In the genomic region with DNA sequence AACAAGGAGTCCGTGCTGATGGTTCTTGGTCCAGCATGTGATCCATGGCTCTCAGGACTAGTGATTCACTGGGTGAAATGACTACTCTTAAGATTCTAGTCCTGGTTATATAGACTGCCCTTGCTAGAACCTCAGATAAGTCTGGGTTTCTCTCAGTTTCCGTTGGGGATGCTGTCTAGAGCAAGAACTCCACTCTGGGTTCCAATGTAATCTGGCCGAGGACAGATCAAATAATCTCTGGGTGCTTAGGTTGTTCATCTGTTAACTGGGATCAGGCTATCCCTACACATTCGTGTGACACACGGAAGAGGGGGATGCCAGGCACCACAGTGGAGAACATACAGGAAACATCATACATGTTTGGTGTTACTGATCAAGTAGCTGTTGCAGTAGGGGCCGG, we compare ENCODE assay signal across 25 mouse cellular contexts. TPM values are rescaled to one million over a fixed set of nuclear protein-coding genes. Genes with fewer than 3 reads are reported as not detected.
DNase-seq lines count a peak whose midpoint lies in the region; ATAC-seq lines count a peak whose summit lies in the region.
"Had no signal": no experiment of that assay in that cellular context is flagged by ENCODE, and none has a peak within 500 bp of the region (broad histone marks: within the 10 kb centered on the region; RNA-seq: fewer than 3 reads in every experiment).

No protein-coding gene starts in this region.

- no peak overlapping the region for H3K27ac ChIP-seq in hindbrain, embryonic 11.5 days (ENCODE audit: low read depth, low read length)
- H3K27ac ChIP-seq in hindbrain, embryonic 14.5 days = no peak overlapping the region
- no peak overlapping the region for H3K27ac ChIP-seq in midbrain, embryonic 11.5 days (ENCODE audit: low read depth, low read length)
- no peak overlapping the region for H3K27ac ChIP-seq in midbrain, embryonic 15.5 days
- H3K27ac ChIP-seq in embryonic facial prominence, embryonic 12.5 days = no peak overlapping the region
- H3K27ac ChIP-seq: embryonic facial prominence, embryonic 13.5 days; embryonic facial prominence, embryonic 15.5 days; forebrain, embryonic 10.5 days; forebrain, embryonic 12.5 days had no signal

- no peaks in the 10 kb centered on the region for H3K9me3 ChIP-seq in hindbrain, embryonic 11.5 days (ENCODE audit: control insufficient read depth, low read length)
- H3K9me3 ChIP-seq in hindbrain, embryonic 14.5 days (ENCODE audit: control insufficient read depth, low read length) = no peaks in the 10 kb centered on the region
- H3K9me3 ChIP-seq in midbrain, embryonic 11.5 days (ENCODE audit: control insufficient read depth, low read length) = no peaks in the 10 kb centered on the region
- no peaks in the 10 kb centered on the region for H3K9me3 ChIP-seq in midbrain, embryonic 15.5 days
- no peaks in the 10 kb centered on the region for H3K9me3 ChIP-seq in embryonic facial prominence, embryonic 12.5 days
- H3K9me3 ChIP-seq: embryonic facial prominence, embryonic 13.5 days; embryonic facial prominence, embryonic 15.5 days; forebrain, embryonic 10.5 days; forebrain, embryonic 12.5 days had no signal

- H3K4me2 ChIP-seq in hindbrain, embryonic 11.5 days (replicated peaks; ENCODE audit: low read depth, low read length) = no peak overlapping the region
- no peak overlapping the region for H3K4me2 ChIP-seq in hindbrain, embryonic 14.5 days (replicated peaks)
- H3K4me2 ChIP-seq in midbrain, embryonic 11.5 days = no peak overlapping the region
- no peak overlapping the region for H3K4me2 ChIP-seq in midbrain, embryonic 15.5 days
- H3K4me2 ChIP-seq in embryonic facial prominence, embryonic 12.5 days (replicated peaks) = peak overlapping the region; percentile 14
- H3K4me2 ChIP-seq: forebrain, embryonic 12.5 days had no signal

- DNase-seq in hindbrain, embryonic 11.5 days (ENCODE audit: low spot score) = peak; percentile 46
- DNase-seq in hindbrain, embryonic 14.5 days (ENCODE audit: low spot score) = no peak
- DNase-seq in midbrain, embryonic 11.5 days (ENCODE audit: low spot score, missing footprints) = peak; percentile 92
- peak; percentile 11 for DNase-seq in testis, postnatal 10 days (ENCODE audit: low spot score)
- DNase-seq in testis, postnatal 14 days (ENCODE audit: low spot score) = no peak
- no peak for DNase-seq in right cerebral cortex, postnatal 36 days (ENCODE audit: low spot score in 2 of 2)
- DNase-seq: adrenal gland, adult 2 months; adrenal gland, postnatal 10 days; adrenal gland, postnatal 25 days; cerebellum, adult 11 months; cerebellum, adult 18-20 months; cerebellum, adult 8-10 months; cerebellum, adult 9-11 months; cerebellum, postnatal 14 days; cerebellum, postnatal 36 days; embryo, embryonic 11 days had no signal

- no peaks in the 10 kb centered on the region for H3K36me3 ChIP-seq in hindbrain, embryonic 11.5 days (ENCODE audit: control insufficient read depth, insufficient read depth, low read length)
- H3K36me3 ChIP-seq in hindbrain, embryonic 14.5 days (replicated peaks; ENCODE audit: control insufficient read depth, insufficient read depth) = no peaks in the 10 kb centered on the region
- H3K36me3 ChIP-seq in midbrain, embryonic 11.5 days (ENCODE audit: control insufficient read depth, insufficient read depth, low read length) = no peaks in the 10 kb centered on the region
- no peaks in the 10 kb centered on the region for H3K36me3 ChIP-seq in midbrain, embryonic 15.5 days (replicated peaks)
- no peaks in the 10 kb centered on the region for H3K36me3 ChIP-seq in embryonic facial prominence, embryonic 12.5 days
- H3K36me3 ChIP-seq: embryonic facial prominence, embryonic 13.5 days; embryonic facial prominence, embryonic 15.5 days; forebrain, embryonic 10.5 days; forebrain, embryonic 12.5 days had no signal

- peaks cover 14% of the 10 kb centered on the region for H3K4me1 ChIP-seq in hindbrain, embryonic 11.5 days (replicated peaks; ENCODE audit: control insufficient read depth, insufficient read depth, low read length)
- peaks cover 8% of the 10 kb centered on the region; the same call in 1 of the 2 replicates for H3K4me1 ChIP-seq in hindbrain, embryonic 14.5 days (replicated peaks; ENCODE audit: control insufficient read depth, insufficient read depth, low read length)
- peaks cover 30% of the 10 kb centered on the region for H3K4me1 ChIP-seq in midbrain, embryonic 11.5 days (ENCODE audit: control insufficient read depth, insufficient read depth, low read length)
- H3K4me1 ChIP-seq in midbrain, embryonic 15.5 days = peaks cover 31% of the 10 kb centered on the region
- peaks cover 46% of the 10 kb centered on the region for H3K4me1 ChIP-seq in embryonic facial prominence, embryonic 12.5 days

- no peak overlapping the region for H3K9ac ChIP-seq in hindbrain, embryonic 11.5 days (ENCODE audit: low read depth, low read length)
- no peak overlapping the region for H3K9ac ChIP-seq in hindbrain, embryonic 14.5 days
- H3K9ac ChIP-seq in midbrain, embryonic 11.5 days (ENCODE audit: low read length) = no peak overlapping the region
- H3K9ac ChIP-seq in midbrain, embryonic 15.5 days = no peak overlapping the region
- no peak overlapping the region for H3K9ac ChIP-seq in embryonic facial prominence, embryonic 12.5 days
- H3K9ac ChIP-seq: embryonic facial prominence, embryonic 13.5 days; embryonic facial prominence, embryonic 15.5 days; forebrain, embryonic 12.5 days had no signal

- H3K27me3 ChIP-seq in hindbrain, embryonic 11.5 days (ENCODE audit: control insufficient read depth, insufficient read depth, low read length) = peaks cover 83% of the 10 kb centered on the region
- peaks cover 98% of the 10 kb centered on the region for H3K27me3 ChIP-seq in hindbrain, embryonic 14.5 days (ENCODE audit: control insufficient read depth, insufficient read depth, low read length)
- peaks cover 94% of the 10 kb centered on the region for H3K27me3 ChIP-seq in midbrain, embryonic 11.5 days (ENCODE audit: control insufficient read depth, insufficient read depth, low read length)
- peaks cover 82% of the 10 kb centered on the region for H3K27me3 ChIP-seq in midbrain, embryonic 15.5 days (replicated peaks)
- peaks cover 41% of the 10 kb centered on the region for H3K27me3 ChIP-seq in embryonic facial prominence, embryonic 12.5 days

- H3K4me3 ChIP-seq in hindbrain, embryonic 11.5 days (ENCODE audit: low read depth, low read length) = no peak overlapping the region
- no peak overlapping the region for H3K4me3 ChIP-seq in hindbrain, embryonic 14.5 days (replicated peaks; ENCODE audit: low read length)
- no peak overlapping the region for H3K4me3 ChIP-seq in midbrain, embryonic 11.5 days (ENCODE audit: low read depth, low read length)
- no peak overlapping the region for H3K4me3 ChIP-seq in midbrain, embryonic 15.5 days
- H3K4me3 ChIP-seq in embryonic facial prominence, embryonic 12.5 days = no peak overlapping the region
- H3K4me3 ChIP-seq: embryonic facial prominence, embryonic 15.5 days; erythroblast, embryonic 14.5 days had no signal

- 5% methylated on average over 6 of the region's 6 CpGs for WGBS in hindbrain, embryonic 11.5 days
- WGBS in hindbrain, embryonic 14.5 days = 6% methylated on average over 6 of the region's 6 CpGs
- 8% methylated on average over 6 of the region's 6 CpGs for WGBS in midbrain, embryonic 11.5 days
- WGBS in midbrain, embryonic 15.5 days = 12% methylated on average over 6 of the region's 6 CpGs
- 13% methylated on average over 6 of the region's 6 CpGs for WGBS in embryonic facial prominence, embryonic 12.5 days

- no peak for ATAC-seq in hindbrain, embryonic 11.5 days (ENCODE audit: low FRiP score)
- ATAC-seq in hindbrain, embryonic 14.5 days (ENCODE audit: low FRiP score) = no peak
- no peak for ATAC-seq in midbrain, embryonic 11.5 days (ENCODE audit: low FRiP score)
- no peak for ATAC-seq in midbrain, embryonic 15.5 days (replicated peaks)
- ATAC-seq in embryonic facial prominence, embryonic 12.5 days (ENCODE audit: insufficient number of reproducible peaks, insufficient read depth, low FRiP score, low TSS enrichment) = no peak
- ATAC-seq: forebrain, embryonic 14.5 days; forebrain, embryonic 16.5 days had no signal

RNA-seq across cellular contexts. Expression of gene Gm10320, which starts 9.5 kb away (rescaled TPM):
- 0.78 and 0.94 TPM in 2 replicates for polyA plus RNA-seq in hindbrain, embryonic 11.5 days (2014; fragmentation: Nextera tagmentation; extraction: Ambion mirVana)
- polyA plus RNA-seq in hindbrain, embryonic 14.5 days (2014; fragmentation: Nextera tagmentation; extraction: Ambion mirVana) = 1.2 and 1.3 TPM in 2 replicates
- 0.88 and 1.0 TPM in 2 replicates for polyA plus RNA-seq in midbrain, embryonic 11.5 days (2014; fragmentation: Nextera tagmentation; extraction: Ambion mirVana)
- 0.56 and 1.1 TPM in 2 replicates for polyA plus RNA-seq in midbrain, embryonic 15.5 days (2015; fragmentation: Nextera tagmentation; extraction: Ambion mirVana)
- polyA plus RNA-seq in embryonic facial prominence, embryonic 12.5 days (2016; fragmentation: Nextera tagmentation; extraction: Ambion mirVana) = 0.76 and 1.2 TPM in 2 replicates

Comparison
In these comparisons a context has a peak if more than half of its experiments do, and no peak if none do; other contexts are left out.
1. DNase-seq: peak in hindbrain, embryonic 11.5 days (single experiment), midbrain, embryonic 11.5 days (single experiment) and testis, postnatal 10 days (single experiment); none in hindbrain, embryonic 14.5 days (single experiment), testis, postnatal 14 days (single experiment) and right cerebral cortex, postnatal 36 days (0 of 2).